Mouse (Mus musculus) liver, embryonic 12.5 days (tissue): Measurements from ENCODE around the gene Pold4. TPM values are rescaled to one million over a fixed set of nuclear protein-coding genes. Genes with fewer than 3 reads are reported as not detected.

Experiments used
- ATAC-seq: fragments of 200-750 bp; cut with Nextera tagmentation; 2 replicates; pipeline ENCODE4 v1.8.0; 2017; ENCODE audit warnings: moderate number of reproducible peaks, mild to moderate bottlenecking, moderate library complexity
- H3K27ac ChIP-seq: fragments of 300-500 bp; sonication (generic); 2 replicates; pipeline ENCODE4 v1.5.1; 2016; ENCODE audit warnings: mild to moderate bottlenecking
- H3K27me3 ChIP-seq: fragments of 300-500 bp; sonication (generic); replicated peaks from 2 replicates; pipeline ENCODE4 v1.6.1; 2016; ENCODE audit warnings: mild to moderate bottlenecking, moderate library complexity
- H3K36me3 ChIP-seq: fragments of 300-500 bp; sonication (generic); 2 replicates; pipeline ENCODE4 v1.6.1; 2016; ENCODE audit warnings: mild to moderate bottlenecking, moderate library complexity
- H3K4me1 ChIP-seq: fragments of 300-500 bp; sonication (generic); 2 replicates; pipeline ENCODE4 v1.6.1; 2016
- H3K4me2 ChIP-seq: fragments of 300-500 bp; sonication (generic); 2 replicates; pipeline ENCODE4 v1.6.1; 2016; ENCODE audit warnings: mild to moderate bottlenecking, moderate library complexity
- H3K4me3 ChIP-seq: fragments of 300-500 bp; sonication (generic); 2 replicates; pipeline ENCODE4 v1.5.1; 2016; ENCODE audit warnings: mild to moderate bottlenecking, moderate library complexity
- H3K9ac ChIP-seq: fragments of 300-500 bp; sonication (generic); 2 replicates; pipeline ENCODE4 v1.6.1; 2016; ENCODE audit warnings: mild to moderate bottlenecking, moderate library complexity
- H3K9me3 ChIP-seq: fragments of 300-500 bp; sonication (generic); replicated peaks from 2 replicates; pipeline ENCODE4 v1.6.1; 2016; ENCODE audit warnings: mild to moderate bottlenecking, moderate library complexity
- WGBS: fragments of 180-500 bp; shearing (Covaris S2); methylation state at CpG from one replicate; pipeline ENCODE4 v1.1.7; 2016; ENCODE audit not compliant: insufficient replicate concordance; 5-methylcytosine and 5-hydroxymethylcytosine counted together
- polyA plus RNA-seq: library from polyadenylated mRNA; unstranded; fragments of >200 nt; fragmentation: Nextera tagmentation; extraction: Ambion mirVana; gene quantifications from 2 replicates; pipeline ENCODE4 v1.2.1, GENCODE M21; 2016

The Pold4 gene
- polyA plus RNA-seq, 1 experiment from 2014 or later: 12.8 TPM

DNA sequence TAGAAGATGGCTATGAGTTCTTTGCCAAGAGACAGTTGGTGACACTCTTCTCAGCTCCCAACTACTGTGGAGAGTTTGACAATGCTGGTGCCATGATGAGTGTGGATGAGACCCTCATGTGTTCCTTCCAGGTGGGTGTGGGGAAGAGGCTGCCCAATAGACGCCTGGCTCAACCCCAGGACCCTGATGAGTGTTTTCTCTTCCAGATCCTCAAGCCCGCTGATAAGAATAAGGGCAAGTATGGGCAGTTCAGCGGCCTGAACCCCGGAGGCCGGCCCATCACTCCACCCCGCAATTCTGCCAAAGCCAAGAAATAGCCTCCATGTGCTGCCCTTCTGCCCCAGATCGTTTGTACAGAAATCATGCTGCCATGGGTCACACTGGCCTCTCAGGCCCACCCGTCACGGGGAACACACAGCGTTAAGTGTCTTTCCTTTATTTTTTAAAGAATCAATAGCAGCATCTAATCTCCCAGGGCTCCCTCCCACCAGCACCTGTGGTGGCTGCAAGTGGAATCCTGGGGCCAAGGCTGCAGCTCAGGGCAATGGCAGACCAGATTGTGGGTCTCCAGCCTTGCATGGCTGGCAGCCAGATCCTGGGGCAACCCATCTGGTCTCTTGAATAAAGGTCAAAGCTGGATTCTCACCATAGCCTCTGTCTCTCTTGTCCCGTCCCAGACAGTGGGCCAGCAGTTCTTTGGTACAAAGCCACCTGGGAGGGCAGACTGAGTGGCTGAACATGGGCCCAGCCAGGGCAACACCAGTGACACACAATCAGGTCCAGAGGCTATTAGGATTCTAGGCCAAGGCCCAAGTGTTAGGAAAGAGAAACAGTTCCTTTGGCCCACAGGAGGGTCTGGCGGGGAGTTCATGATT is 36.7 kb upstream of the Pold4 start:
- Histone ChIP-seq H3K9me3 (no peaks in the 10 kb centered on the region), H3K4me2 (no peak overlapping the region), H3K9ac (no peak overlapping the region), H3K27ac (peak overlapping the region; percentile 91; the same call in 1 of the 2 replicates), H3K4me1 (peaks cover 84% of the 10 kb centered on the region), H3K4me3 (no peak overlapping the region), H3K36me3 (peaks cover 71% of the 10 kb centered on the region), H3K27me3 (no peaks in the 10 kb centered on the region)
- no peak for ATAC-seq
- WGBS: 77% methylated on average over 12 of the region's 12 CpGs

DNA sequence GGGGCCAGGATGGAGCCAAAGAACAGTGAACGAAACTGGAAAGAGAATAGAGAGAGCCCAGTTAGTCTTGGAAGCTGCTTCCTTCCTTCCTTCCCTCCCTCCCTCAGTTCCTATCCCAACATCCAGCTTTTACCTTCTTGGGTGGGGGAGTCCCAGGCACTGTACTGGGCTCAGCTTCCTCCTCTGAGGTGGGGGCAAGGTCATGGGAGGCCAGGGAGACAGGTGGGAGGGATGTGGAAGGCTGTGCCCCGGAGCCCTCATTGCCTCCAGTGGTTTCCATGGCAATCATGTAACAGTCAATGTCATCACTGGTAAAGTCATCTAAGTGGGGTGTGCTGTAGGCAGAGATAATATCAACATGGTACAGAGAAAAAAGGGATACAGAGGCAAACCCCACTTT is 35.7 kb upstream of the Pold4 start:
- Histone ChIP-seq H3K9ac (no peak overlapping the region), H3K36me3 (peaks cover 77% of the 10 kb centered on the region), H3K4me2 (no peak overlapping the region), H3K27me3 (no peaks in the 10 kb centered on the region), H3K9me3 (no peaks in the 10 kb centered on the region), H3K27ac (no peak overlapping the region), H3K4me1 (peaks cover 85% of the 10 kb centered on the region), H3K4me3 (no peak overlapping the region)
- ATAC-seq: no peak
- 74% methylated on average over 2 of the region's 2 CpGs for WGBS

DNA sequence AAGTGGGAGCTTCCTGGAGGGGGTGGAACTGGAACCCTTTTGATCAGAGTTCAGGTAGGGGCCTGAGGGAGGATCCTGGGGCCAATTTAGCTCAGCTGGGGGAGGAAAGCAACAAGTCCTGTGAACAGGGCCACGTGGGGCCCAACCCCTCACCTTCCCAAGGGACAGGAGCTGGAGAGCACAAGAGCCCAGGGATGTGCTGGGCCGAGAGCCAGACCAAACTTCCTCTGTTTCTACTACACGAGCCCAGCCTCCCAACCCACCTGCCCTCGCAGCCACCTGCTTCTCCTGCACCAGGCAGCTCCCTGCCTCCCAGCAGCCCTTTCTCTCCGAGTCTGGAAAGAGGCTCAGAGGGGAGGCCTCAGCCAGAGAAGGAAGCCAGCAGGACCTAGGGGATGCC is 35.2 kb upstream of the Pold4 start:
- Histone ChIP-seq H3K4me1 (peaks cover 80% of the 10 kb centered on the region), H3K4me3 (no peak overlapping the region), H3K9ac (peak overlapping the region; percentile 13; the same call in 1 of the 2 replicates), H3K27me3 (no peaks in the 10 kb centered on the region), H3K27ac (peak overlapping the region; percentile 28; the same call in 1 of the 2 replicates), H3K4me2 (no peak overlapping the region), H3K36me3 (peaks cover 77% of the 10 kb centered on the region), H3K9me3 (no peaks in the 10 kb centered on the region)
- WGBS: 55% methylated on average over 5 of the region's 5 CpGs
- no peak for ATAC-seq

DNA sequence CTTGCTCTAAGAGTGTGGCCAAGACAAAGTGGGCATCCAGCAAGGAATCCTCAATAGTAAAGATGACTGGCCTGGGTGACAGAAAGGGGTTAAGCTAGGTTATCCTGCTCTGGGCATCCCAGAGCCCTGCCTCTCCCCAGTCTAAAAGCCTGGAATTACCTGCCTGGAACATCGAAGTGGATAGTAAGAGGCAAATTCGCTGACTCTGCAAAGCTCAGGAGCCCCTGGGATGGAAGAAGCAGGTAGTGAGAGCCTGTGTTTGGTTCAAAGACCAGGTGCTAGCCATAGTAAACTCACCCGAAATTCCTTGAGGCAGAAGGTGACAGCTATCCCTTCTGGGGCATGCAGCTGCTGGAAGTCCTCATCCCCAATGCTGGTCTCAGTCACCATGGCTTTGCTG is 34.5 kb upstream of the Pold4 start:
- Histone ChIP-seq H3K9ac (peak overlapping the region; percentile 13; the same call in 1 of the 2 replicates), H3K4me3 (no peak overlapping the region), H3K9me3 (no peaks in the 10 kb centered on the region), H3K27ac (peak overlapping the region; percentile 53; the same call in 1 of the 2 replicates), H3K36me3 (peaks cover 77% of the 10 kb centered on the region), H3K4me2 (no peak overlapping the region), H3K27me3 (no peaks in the 10 kb centered on the region), H3K4me1 (peaks cover 85% of the 10 kb centered on the region)
- 70% methylated on average over 3 of the region's 3 CpGs for WGBS
- no peak for ATAC-seq

DNA sequence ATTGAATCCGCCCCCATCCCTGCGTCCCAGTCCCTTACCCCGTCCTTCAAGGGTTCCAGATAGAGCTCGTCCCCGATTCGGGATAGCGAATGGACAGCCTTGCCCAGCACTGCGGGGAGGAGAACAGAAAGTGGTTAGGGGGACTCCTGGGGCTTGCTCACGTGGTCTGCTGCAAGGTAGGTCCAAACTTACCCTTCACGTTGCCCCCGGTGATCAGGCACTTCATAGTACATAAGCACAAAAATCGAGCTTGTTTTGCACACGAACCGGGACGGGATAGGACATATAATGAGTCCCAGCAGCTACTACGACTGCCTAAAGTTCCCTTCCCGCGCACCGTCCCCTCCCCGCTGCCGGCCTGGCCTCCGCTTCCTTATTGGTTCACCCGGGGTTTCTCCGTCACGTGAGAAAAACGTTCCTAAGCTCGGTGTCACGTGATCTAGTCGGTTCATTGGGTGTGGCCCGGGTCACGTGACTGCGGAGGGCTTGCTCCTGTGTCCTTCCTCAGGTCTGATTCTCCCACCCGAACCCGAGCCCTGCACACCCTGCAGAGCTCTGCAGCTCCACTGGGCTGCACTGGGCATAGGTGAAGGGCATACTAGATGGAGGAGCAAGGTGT is 30.3 kb upstream of the Pold4 start, which contains the start of gene Rad9a:
Gene Rad9a (minus strand): TSS at position 372 of the 619 bp plus-strand sequence.
- under 1% methylated on average over 34 of the region's 34 CpGs for WGBS
- Histone ChIP-seq H3K4me3 (peak within 1 kb of the TSS; percentile 75), H3K9me3 (no peaks in the 10 kb centered on the region), H3K9ac (peak within 1 kb of the TSS; percentile 79), H3K4me2 (peak within 1 kb of the TSS; percentile 91), H3K27me3 (peaks cover 31% of the 10 kb centered on the region), H3K36me3 (peaks cover 42% of the 10 kb centered on the region), H3K4me1 (peaks cover 61% of the 10 kb centered on the region), H3K27ac (peak within 1 kb of the TSS; percentile 84)
- ATAC-seq: peak; percentile 86

DNA sequence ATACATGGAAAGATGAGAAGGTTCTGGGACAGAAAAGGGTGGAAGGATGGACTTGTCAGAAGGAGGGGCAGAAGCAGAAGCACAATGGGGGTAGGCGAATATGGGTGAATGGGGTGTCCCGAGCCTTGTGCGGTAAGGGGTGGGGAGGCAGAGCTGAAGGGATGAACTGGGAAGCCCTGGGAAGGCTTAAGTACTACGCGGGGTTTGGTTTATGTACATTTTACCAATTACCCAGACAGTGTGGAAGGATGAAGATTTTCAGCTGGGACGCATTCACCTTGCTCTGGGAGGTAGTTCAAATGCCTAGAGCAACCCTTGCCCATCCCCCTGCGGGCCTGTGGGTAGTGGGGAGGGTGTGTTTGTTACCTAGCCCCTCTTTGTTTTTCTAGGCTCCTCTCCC is 29.6 kb upstream of the Pold4 start:
- WGBS: 36% methylated on average over 7 of the region's 7 CpGs
- H3K4me2 ChIP-seq: peak overlapping the region; percentile 91

DNA sequence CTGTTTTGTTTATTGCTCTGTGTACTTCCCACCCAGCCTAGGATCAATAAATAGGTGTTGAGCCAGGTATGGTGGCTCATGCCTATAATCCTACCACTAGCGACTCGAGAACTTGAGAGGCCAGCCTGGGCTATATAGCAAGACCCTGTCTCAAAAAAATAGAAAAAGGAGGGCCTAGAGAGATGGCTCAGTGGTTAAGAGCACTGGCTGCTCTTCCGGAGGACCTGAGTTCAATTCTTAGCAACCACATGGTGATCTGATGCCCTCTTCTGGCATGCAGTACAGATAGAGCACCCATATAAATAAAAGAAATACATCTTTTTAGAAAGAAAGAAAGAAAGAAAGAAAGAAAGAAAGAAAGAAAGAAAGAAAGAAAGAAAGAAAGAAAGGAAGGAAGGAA is 28.6 kb upstream of the Pold4 start:
- Histone ChIP-seq H3K27me3 (peaks cover 41% of the 10 kb centered on the region), H3K9me3 (no peaks in the 10 kb centered on the region), H3K27ac (0 out of 2 replicates have a peak overlapping the region, but pooled peaks have one; percentile 52), H3K4me3 (no peak overlapping the region), H3K9ac (no peak overlapping the region), H3K4me2 (no peak overlapping the region), H3K36me3 (peaks cover 24% of the 10 kb centered on the region), H3K4me1 (peaks cover 50% of the 10 kb centered on the region)
- WGBS: 47% methylated on average over 3 of the region's 3 CpGs
- no peak for ATAC-seq

More for the DNA sequence above, 29.6 kb upstream of the Pold4 start:
- peak overlapping the region; percentile 52; the same call in 1 of the 2 replicates for H3K27ac ChIP-seq
- peaks cover 54% of the 10 kb centered on the region for H3K4me1 ChIP-seq
- peaks cover 35% of the 10 kb centered on the region for H3K27me3 ChIP-seq
- H3K4me3 ChIP-seq: peak overlapping the region; percentile 75
- ATAC-seq: no peak
- H3K9me3 ChIP-seq: no peaks in the 10 kb centered on the region
- H3K9ac ChIP-seq: peak overlapping the region; percentile 70
- H3K36me3 ChIP-seq: peaks cover 34% of the 10 kb centered on the region

DNA sequence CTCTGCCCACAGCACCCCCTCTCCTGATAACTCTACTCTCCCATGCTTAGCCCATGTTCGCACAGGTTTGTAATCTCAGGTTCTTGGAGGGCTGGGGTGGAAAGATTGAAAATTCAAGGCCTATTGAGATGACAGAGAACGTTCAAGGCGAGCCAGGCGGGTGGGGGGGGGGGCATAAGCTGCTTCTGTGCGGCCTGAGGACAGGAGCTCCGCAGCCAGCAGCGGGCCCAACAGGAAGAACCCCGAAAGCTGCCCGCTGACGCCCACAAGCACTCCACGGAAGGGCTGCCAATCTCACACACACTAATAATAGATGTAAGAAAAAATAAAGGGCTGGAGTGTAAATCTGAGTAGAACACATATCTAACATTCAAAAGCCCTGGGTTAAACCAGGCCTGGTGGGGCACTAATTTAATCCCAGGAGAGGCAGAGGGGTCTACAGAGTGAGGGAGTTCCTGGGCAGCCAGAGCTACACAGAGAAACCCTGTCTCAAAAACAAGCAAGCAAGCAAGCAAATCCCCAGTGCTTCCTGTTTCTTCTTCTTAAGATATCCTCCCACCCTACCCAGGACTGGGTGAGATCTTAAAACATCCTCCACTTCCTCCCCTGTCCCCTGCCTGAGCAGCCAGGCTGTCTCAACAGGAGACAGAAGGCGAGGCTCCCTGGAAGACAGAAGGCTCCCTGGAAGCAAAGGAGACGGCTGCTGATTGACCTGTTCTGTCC is 27.9 kb upstream of the Pold4 start:
- Histone ChIP-seq H3K9ac (no peak overlapping the region), H3K9me3 (no peaks in the 10 kb centered on the region), H3K4me3 (no peak overlapping the region), H3K27me3 (peaks cover 47% of the 10 kb centered on the region), H3K4me1 (peaks cover 48% of the 10 kb centered on the region), H3K4me2 (no peak overlapping the region), H3K36me3 (peaks cover 18% of the 10 kb centered on the region), H3K27ac (no peak overlapping the region)
- 35% methylated on average over 13 of the region's 13 CpGs for WGBS
- ATAC-seq: no peak

DNA sequence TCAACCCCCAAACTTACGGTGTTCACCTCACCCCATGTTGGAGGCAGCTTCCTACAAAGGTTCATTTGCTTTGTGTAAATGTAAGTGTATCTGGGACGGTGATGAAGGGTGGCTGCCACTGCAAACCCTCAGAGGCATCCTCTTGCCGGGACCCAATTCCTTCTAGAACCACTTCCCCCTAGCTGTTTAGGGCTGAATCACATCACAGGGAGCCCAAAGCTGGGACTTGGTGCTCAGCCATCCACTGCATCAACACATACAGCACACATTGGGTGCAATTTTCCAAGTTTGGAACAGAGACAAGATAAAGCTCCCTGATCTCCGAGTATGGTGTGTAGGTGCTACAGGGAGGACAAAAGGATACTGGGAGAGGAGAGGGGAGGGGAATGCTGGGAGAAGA is 26.8 kb upstream of the Pold4 start:
- Histone ChIP-seq H3K9ac (no peak overlapping the region), H3K4me1 (peaks cover 39% of the 10 kb centered on the region), H3K9me3 (no peaks in the 10 kb centered on the region), H3K4me2 (no peak overlapping the region), H3K36me3 (peaks cover 7% of the 10 kb centered on the region), H3K27me3 (peaks cover 58% of the 10 kb centered on the region), H3K27ac (no peak overlapping the region), H3K4me3 (no peak overlapping the region)
- 54% methylated on average over 4 of the region's 4 CpGs for WGBS
- ATAC-seq: no peak

DNA sequence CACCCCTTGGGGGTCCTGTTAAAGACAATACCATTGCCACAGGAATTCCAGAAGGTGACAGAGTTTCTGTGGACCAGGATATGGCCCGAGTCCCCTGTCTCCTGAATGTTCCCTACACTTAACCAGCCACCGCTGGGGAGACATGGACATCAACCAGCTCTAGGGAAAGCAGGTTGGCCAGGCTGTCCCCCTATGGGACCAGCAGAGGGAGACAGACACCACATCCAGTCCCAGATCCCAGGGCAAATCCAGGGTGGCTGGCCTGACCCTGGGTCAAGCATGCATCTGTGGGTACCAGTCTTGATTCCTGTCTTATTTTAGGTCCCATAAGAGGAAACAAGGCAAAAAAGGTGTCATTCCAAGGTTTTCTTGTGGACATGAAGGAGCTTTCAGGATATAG is 24.7 kb upstream of the Pold4 start:
- Histone ChIP-seq H3K4me1 (peaks cover 23% of the 10 kb centered on the region), H3K4me3 (no peak overlapping the region), H3K9ac (no peak overlapping the region), H3K4me2 (no peak overlapping the region), H3K27me3 (peaks cover 78% of the 10 kb centered on the region), H3K36me3 (no peaks in the 10 kb centered on the region), H3K27ac (no peak overlapping the region), H3K9me3 (no peaks in the 10 kb centered on the region)
- ATAC-seq: peak; percentile 50
- 3% methylated on average over 2 of the region's 2 CpGs for WGBS

DNA sequence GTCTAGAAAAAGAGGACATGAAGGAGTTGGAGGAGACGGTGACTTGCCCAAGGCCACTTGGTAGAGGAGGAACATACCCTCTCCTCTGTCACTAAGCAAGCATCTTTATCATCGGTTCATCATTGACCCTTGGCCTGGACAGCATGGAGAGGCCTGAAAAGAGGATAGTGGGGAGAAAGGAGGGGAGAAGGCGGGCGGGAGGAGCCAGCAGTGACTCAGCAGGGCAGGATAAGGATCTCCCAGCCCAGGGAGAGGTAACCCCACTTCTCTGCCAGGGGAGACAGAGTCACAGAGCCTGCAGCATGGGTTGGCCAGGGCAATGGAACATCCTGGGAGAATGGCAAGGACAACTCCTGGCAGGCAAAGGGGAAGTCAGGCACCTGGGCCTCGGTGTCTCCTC is 23.1 kb upstream of the Pold4 start:
- H3K4me2 ChIP-seq: no peak overlapping the region
- H3K36me3 ChIP-seq: no peaks in the 10 kb centered on the region
- H3K9ac ChIP-seq: no peak overlapping the region
- no peak overlapping the region for H3K4me3 ChIP-seq
- no peak for ATAC-seq
- 52% methylated on average over 5 of the region's 5 CpGs for WGBS
- H3K9me3 ChIP-seq: no peaks in the 10 kb centered on the region
- peaks cover 17% of the 10 kb centered on the region for H3K4me1 ChIP-seq
- H3K27ac ChIP-seq: no peak overlapping the region
- peaks cover 87% of the 10 kb centered on the region for H3K27me3 ChIP-seq
